Mouse (Mus musculus): ENCODE results near the gene Ctdnep1. TPM values are rescaled to one million over a fixed set of nuclear protein-coding genes. Genes with fewer than 3 reads are reported as not detected.
"Not testable (repeated sequence)": the region's sequence is repeated elsewhere in the genome, so short reads cannot be mapped to it uniquely, and the experiment has no call there.

Gene Ctdnep1
- polyA plus RNA-seq, 1 experiment from 2014 or later = 23.4 TPM

DNA sequence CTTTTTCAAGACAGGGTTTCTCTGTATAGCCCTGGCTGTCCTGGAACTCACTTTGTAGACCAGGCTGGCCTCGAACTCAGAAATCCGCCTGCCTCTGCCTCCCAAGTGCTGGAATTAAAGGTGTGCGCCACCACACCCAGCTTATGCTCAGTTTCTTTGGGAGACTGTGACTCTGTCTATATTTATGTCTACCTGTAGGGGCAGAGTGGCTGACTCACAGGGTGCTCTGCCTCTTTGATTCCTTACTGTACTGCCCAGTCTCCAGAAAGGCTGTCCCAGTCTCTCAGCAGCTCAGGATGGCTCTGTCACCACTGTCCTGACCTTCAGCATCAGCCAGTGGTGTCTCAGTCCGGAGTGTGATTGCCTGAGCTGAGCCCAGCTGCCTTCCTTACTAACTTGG is 25.3 kb upstream of the Ctdnep1 start:
- H3K4me1 ChIP-seq; H3K4me3 ChIP-seq; H3K27ac ChIP-seq; H3K36me3 ChIP-seq (replicated peaks); H3K9me3 ChIP-seq; H3K27me3 ChIP-seq (ENCODE audit: poor library complexity, severe bottlenecking); DNase-seq (ENCODE audit: extremely low spot score, low spot score): not testable (repeated sequence)
- WGBS = 74% methylated on average over 4 of the region's 4 CpGs

DNA sequence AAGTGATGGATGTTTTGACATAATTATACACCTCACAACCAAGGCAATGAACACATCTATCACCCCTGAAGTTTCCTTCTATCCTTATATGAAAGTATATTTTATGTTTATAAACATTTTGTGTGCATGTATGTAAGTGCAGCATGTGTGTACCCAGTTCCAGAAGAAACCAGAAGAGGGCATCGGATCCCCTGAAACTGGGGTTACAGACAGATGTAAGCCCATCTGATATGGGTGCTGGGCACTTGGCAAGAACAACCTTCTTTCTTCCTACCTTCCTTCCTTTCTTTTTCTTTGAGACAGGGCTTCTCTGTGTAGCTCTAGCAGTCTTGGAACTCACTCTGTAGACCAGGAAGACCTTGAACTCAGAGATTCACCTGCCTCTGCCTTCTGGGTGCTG is 24.7 kb upstream of the Ctdnep1 start:
- Histone ChIP-seq H3K27me3 (ENCODE audit: poor library complexity, severe bottlenecking) (0 out of 2 replicates have a peak, but pooled peaks cover 13% of the 10 kb centered on the region), H3K36me3 (replicated peaks) (no peaks in the 10 kb centered on the region), H3K4me3 (no peak overlapping the region), H3K27ac (no peak overlapping the region), H3K4me1 (no peaks in the 10 kb centered on the region), H3K9me3 (no peaks in the 10 kb centered on the region)
- no peak for DNase-seq (ENCODE audit: extremely low spot score, low spot score)
- 63% methylated on average over 1 of the region's 1 CpGs for WGBS

DNA sequence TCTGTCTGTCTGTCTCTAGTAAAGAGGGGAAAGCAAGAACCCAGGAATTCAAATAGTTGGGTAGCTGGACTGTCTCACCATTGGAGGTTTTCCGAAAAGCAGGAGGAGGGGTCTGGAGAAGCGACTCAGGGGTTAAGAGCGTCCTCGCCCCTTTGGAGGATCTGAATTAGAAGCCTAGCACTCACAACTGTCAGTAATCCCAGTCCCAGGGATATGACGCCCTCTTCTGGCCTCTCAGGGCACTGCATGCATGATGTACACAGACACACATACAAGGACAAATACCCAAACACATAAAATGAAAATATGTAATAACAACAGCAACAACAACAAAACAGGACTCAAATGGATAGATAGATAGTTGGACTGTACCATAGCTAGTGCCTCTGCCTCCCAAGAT is 20.3 kb upstream of the Ctdnep1 start:
- DNase-seq (ENCODE audit: extremely low spot score, low spot score) = no peak
- no peak overlapping the region; the same call in 1 of the 2 replicates for H3K4me3 ChIP-seq
- H3K9me3 ChIP-seq = no peaks in the 10 kb centered on the region
- no peaks in the 10 kb centered on the region for H3K36me3 ChIP-seq (replicated peaks)
- 26% methylated on average over 5 of the region's 5 CpGs for WGBS
- H3K4me1 ChIP-seq = peaks cover 8% of the 10 kb centered on the region
- H3K27me3 ChIP-seq (ENCODE audit: poor library complexity, severe bottlenecking) = peaks cover 52% of the 10 kb centered on the region
- H3K27ac ChIP-seq = no peak overlapping the region

DNA sequence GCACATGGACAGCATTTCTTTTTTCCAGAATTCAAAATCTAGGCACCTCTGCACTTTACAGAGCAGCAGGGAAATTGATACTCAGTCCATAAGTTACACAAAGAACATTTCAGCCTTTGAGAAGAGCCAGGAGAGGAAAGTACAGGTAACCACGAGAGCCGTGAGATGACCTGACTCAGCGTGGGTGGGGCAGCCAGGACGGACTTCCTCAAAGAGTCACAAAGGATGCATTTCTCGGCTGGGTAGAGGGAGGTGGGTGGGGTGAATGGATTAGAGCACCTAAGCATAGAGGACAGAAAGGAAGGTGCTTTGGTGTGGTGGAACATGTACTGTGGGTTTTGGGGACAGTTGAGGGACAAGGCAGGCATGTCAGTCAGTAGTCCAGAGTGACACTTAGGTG is 19.1 kb upstream of the Ctdnep1 start:
- Histone ChIP-seq H3K4me3 (no peak overlapping the region), H3K36me3 (replicated peaks) (no peaks in the 10 kb centered on the region), H3K4me1 (peaks cover 19% of the 10 kb centered on the region), H3K27ac (no peak overlapping the region), H3K9me3 (no peaks in the 10 kb centered on the region), H3K27me3 (ENCODE audit: poor library complexity, severe bottlenecking) (peaks cover 64% of the 10 kb centered on the region)
- no peak for DNase-seq (ENCODE audit: extremely low spot score, low spot score)
- 56% methylated on average over 5 of the region's 5 CpGs for WGBS

DNA sequence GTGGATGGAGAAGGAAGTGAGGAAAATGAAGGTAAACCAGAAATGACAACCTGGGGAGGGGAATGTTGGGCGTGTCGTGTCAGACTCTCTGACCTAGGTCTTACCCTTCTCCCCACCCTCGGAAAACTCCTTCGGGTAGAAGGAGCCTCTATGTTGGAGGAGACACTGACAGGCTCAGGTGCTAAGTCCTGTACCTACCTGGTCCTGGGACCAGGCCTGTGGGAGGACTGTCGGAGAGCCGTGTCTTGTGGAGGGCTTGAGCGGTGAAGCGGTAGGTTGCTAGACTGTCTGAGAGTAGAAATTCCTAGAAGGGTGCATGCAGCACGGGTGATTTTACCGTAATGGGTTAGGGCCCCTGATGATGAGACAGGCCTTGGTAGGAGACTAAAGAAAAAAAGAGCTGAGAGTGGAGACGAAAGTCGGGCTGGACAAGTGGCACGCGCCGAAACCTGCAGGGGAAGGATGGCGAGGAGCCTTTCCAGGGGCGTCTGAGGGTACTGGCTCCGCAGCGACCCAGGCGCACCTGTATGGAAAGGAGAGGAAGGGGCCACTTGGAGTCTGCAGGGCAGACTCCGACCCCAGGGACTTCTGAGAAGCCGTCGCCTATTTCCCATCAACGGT is 16.2 kb upstream of the Ctdnep1 start, which contains the start of gene Cldn7:
Gene Cldn7 (plus strand): TSS at position 130 of the 621 bp plus-strand sequence.
- peak within 1 kb of the TSS; percentile 48 for H3K4me3 ChIP-seq
- H3K27me3 ChIP-seq (ENCODE audit: poor library complexity, severe bottlenecking) = peaks cover 80% of the 10 kb centered on the region
- peaks cover 24% of the 10 kb centered on the region for H3K36me3 ChIP-seq (replicated peaks)
- WGBS = 8% methylated on average over 24 of the region's 24 CpGs
- DNase-seq (ENCODE audit: extremely low spot score, low spot score) = no peak
- no peaks in the 10 kb centered on the region for H3K9me3 ChIP-seq
- peaks cover 21% of the 10 kb centered on the region for H3K4me1 ChIP-seq
- H3K27ac ChIP-seq = no peak within 1 kb of the TSS

DNA sequence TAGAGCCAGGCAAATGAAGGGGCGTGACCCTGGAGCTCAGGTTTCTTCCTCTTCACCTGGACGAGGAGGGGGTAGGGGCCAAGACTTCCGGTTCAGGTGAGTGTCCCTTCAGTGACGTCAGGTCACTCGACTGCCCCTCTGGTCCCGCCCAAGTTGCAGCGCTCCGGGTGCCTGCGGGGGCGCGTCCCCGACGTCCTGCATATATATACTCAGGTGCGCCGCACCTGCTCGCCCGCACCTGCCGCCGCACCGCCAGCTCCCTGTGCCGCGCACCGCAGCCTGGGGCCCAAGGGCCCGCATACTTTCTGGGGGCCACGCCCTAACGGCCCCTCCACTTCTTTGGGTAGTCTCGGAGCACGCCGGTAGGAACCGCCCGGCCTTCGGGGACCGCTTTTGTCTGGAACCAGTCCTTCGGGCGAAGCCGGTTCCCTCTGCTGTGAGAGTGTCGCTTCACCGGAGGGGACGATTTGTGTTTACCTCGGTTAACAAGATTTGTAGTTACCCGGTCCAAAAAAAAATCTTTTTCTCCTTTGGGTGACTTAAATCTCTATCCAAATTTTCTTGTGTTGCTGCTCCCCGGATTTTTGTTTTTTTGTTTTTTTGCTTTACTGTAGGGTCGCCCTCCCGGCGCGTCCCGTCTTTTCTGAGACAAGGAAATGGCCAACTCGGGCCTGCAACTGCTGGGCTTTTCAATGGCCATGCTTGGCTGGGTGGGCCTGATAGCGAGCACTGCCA is 15.5 kb upstream of the Ctdnep1 start:
- no peaks in the 10 kb centered on the region for H3K9me3 ChIP-seq
- DNase-seq (ENCODE audit: extremely low spot score, low spot score) = no peak
- peaks cover 80% of the 10 kb centered on the region for H3K27me3 ChIP-seq (ENCODE audit: poor library complexity, severe bottlenecking)
- 2% methylated on average over 49 of the region's 49 CpGs for WGBS
- H3K4me1 ChIP-seq = peaks cover 21% of the 10 kb centered on the region
- H3K27ac ChIP-seq = peak overlapping the region; percentile 74; the same call in 1 of the 2 replicates
- H3K36me3 ChIP-seq (replicated peaks) = peaks cover 31% of the 10 kb centered on the region
- peak overlapping the region; percentile 48 for H3K4me3 ChIP-seq

DNA sequence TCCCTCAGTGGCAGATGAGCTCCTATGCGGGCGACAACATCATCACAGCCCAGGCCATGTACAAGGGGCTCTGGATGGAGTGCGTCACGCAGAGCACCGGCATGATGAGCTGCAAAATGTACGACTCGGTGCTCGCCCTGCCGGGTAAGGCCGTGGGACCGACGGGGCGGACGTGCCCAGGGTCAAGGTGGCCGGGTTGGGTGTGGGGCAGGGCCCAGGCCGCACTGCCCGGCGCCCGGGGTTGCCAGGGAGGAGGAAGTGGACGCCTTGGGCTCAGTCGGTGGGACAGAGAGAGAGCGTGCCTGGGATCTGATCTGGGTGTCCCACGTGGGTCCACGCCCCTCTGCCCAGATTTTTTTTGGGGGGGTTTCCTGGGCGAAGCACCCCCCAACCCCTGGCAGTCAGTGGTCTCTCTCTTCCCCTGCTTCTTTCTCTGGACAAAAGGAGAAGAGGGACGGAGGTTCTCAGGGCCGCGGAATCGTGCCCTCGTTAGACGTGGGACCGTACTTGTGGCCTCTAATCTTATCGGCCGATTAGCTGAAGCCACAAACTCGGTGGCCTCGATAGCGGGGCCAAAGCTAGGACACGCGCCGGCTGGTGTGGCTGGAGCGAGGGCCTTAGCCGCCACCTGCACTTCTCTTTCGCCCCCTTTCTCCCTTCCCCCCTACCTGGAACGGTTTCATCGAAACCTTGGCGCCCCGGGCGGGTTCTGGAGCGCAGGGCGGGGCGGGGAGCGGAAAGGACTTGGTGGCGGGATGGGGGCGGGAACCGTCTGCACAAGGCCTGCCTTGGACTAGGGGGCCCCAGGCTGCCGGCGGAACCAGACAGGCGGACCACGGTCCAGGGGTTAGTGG is 14.7 kb upstream of the Ctdnep1 start:
- Histone ChIP-seq H3K36me3 (replicated peaks) (peaks cover 35% of the 10 kb centered on the region), H3K9me3 (no peaks in the 10 kb centered on the region), H3K4me1 (peaks cover 21% of the 10 kb centered on the region), H3K27me3 (ENCODE audit: poor library complexity, severe bottlenecking) (peaks cover 72% of the 10 kb centered on the region), H3K27ac (peak overlapping the region; percentile 74), H3K4me3 (peak overlapping the region; percentile 48)
- peak; percentile 32 for DNase-seq (ENCODE audit: extremely low spot score, low spot score)
- WGBS = 2% methylated on average over 59 of the region's 59 CpGs

DNA sequence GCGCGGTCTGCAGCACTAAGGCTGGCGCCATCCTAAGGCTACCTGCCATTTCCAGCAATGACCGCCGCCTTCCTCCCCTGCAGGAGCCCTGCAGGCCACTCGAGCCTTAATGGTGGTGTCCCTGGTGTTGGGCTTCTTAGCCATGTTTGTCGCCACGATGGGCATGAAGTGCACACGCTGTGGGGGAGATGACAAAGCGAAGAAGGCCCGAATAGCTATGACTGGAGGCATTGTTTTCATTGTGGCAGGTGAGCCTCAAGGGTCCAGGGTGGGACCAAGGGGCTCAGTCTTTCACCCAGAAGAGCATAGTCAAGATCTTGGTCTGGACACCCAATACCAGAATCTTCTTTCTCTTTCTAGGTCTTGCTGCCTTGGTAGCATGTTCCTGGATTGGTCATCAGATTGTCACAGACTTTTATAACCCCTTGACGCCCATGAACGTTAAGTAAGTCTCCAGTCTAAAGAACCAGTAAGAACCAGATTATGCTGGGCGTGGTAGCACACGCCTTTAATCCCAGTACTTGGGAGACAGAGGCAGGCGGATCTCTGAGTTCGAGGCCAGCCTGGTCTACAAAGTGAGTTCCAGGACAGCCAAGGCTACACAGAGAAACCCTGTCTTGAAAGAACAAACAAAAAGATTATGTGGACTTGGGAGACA is 14.0 kb upstream of the Ctdnep1 start:
- Histone ChIP-seq H3K4me1 (peaks cover 21% of the 10 kb centered on the region), H3K4me3 (peak overlapping the region; percentile 48), H3K27me3 (ENCODE audit: poor library complexity, severe bottlenecking) (peaks cover 65% of the 10 kb centered on the region), H3K36me3 (replicated peaks) (peaks cover 43% of the 10 kb centered on the region), H3K9me3 (no peaks in the 10 kb centered on the region), H3K27ac (peak overlapping the region; percentile 74)
- 42% methylated on average over 17 of the region's 17 CpGs for WGBS
- no peak for DNase-seq (ENCODE audit: extremely low spot score, low spot score)

DNA sequence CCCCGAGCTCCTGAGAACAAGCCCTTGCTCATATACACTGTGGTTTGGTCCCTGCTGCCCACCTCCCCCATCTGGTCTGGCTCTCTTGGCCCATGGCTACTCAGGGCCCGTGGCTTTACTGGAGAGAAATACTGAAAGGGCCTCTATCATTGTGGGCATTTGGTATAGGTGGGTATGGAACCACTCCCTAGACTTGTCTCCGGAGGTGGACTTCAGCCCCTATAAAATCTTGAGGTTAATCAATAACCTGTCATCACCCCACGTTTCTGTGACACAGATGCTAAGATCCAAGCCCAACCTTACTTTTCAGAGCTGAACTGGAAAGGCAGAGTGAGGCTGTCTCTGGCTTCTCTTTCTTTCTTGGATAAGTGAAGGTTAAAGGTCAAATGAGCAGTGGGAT is 12.2 kb upstream of the Ctdnep1 start:
- Histone ChIP-seq H3K4me1 (peaks cover 21% of the 10 kb centered on the region), H3K27ac (no peak overlapping the region), H3K4me3 (no peak overlapping the region), H3K36me3 (replicated peaks) (peaks cover 61% of the 10 kb centered on the region), H3K9me3 (no peaks in the 10 kb centered on the region), H3K27me3 (ENCODE audit: poor library complexity, severe bottlenecking) (peaks cover 47% of the 10 kb centered on the region)
- no peak for DNase-seq (ENCODE audit: extremely low spot score, low spot score)
- WGBS = 93% methylated on average over 4 of the region's 4 CpGs

DNA sequence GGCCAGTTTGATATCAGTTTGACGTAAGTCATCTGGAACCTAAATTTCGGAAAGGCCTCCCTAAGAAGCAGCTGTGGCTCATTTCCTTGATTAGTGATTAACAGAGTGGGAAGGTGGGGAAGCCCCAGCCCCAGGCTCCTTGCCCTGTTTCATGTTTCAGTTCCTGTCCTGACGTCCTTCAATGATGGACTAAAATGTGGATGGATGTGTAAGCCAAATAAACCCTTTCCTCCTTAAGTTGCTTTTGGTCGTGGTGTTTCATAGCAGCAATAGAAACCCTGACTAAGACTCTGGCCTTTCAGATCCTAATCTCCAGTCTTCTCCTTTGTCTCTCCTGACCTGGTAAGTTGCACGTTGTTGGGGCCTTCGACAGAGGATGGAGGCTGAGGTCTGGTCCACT is 10.7 kb upstream of the Ctdnep1 start:
- no peaks in the 10 kb centered on the region for H3K9me3 ChIP-seq
- no peak for DNase-seq (ENCODE audit: extremely low spot score, low spot score)
- no peak overlapping the region for H3K4me3 ChIP-seq
- 89% methylated on average over 6 of the region's 6 CpGs for WGBS
- no peak overlapping the region for H3K27ac ChIP-seq
- H3K27me3 ChIP-seq (ENCODE audit: poor library complexity, severe bottlenecking) = peaks cover 32% of the 10 kb centered on the region
- peaks cover 75% of the 10 kb centered on the region for H3K36me3 ChIP-seq (replicated peaks)
- peaks cover 16% of the 10 kb centered on the region for H3K4me1 ChIP-seq

DNA sequence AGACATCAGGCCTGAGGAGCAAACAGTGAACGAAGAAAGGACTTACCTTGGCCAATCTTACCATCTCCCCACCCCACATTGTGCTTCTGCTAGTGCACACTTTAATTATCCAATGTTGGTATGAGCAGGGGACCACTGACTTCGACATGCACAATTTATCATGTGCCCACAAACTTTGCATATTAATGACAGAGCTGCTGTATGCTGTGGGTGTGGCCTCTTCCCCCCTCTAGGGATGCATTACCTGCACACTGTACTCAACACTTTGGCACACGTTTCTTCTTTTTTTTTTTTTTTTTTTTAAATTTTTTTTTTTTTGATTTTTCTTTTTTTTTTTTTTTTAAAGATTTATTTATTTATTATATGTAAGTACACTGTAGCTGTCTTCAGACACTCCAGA is 10.2 kb upstream of the Ctdnep1 start:
- Histone ChIP-seq H3K27ac (no peak overlapping the region), H3K36me3 (replicated peaks) (peaks cover 81% of the 10 kb centered on the region), H3K9me3 (no peaks in the 10 kb centered on the region), H3K27me3 (ENCODE audit: poor library complexity, severe bottlenecking) (peaks cover 27% of the 10 kb centered on the region), H3K4me1 (peaks cover 12% of the 10 kb centered on the region), H3K4me3 (no peak overlapping the region)
- 95% methylated on average over 3 of the region's 3 CpGs for WGBS
- DNase-seq (ENCODE audit: extremely low spot score, low spot score) = no peak

DNA sequence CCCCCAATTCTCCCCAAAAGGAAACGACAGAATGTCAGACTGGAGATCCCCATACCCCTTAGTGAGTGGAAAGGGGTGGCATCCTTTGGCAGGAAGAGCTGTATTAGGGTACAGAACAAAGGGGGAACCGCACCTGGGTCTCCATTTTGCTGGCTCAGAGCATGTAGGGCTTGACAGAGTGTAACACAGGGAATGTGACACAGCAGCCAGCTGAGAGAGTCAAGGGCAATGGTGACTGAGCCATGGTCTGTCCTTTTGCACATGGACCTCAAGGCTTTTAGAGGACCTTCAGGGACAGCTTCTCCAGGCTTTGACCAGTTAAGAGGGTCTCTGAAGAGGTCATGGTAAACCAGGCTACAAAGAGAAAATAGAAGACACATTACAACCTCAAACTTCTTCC is 6.0 kb upstream of the Ctdnep1 start:
- WGBS = 93% methylated on average over 2 of the region's 2 CpGs
- Histone ChIP-seq H3K9me3 (no peaks in the 10 kb centered on the region), H3K36me3 (replicated peaks) (peaks cover 87% of the 10 kb centered on the region), H3K27ac (no peak overlapping the region), H3K4me1 (peaks cover 12% of the 10 kb centered on the region), H3K4me3 (no peak overlapping the region), H3K27me3 (ENCODE audit: poor library complexity, severe bottlenecking) (no peaks in the 10 kb centered on the region)
- no peak for DNase-seq (ENCODE audit: extremely low spot score, low spot score)

Measured in forebrain, embryonic 10.5 days (tissue).